Mouse (Mus musculus) forebrain, embryonic 14.5 days (tissue): Measurements from ENCODE around the gene Ankrd6. TPM values are rescaled to one million over a fixed set of nuclear protein-coding genes. Genes with fewer than 3 reads are reported as not detected.

ENCODE experiments used
- ATAC-seq: fragments of 200-750 bp; cut with Nextera tagmentation; 2 replicates; pipeline ENCODE4 v1.8.0; 2017; ENCODE audit warnings: mild to moderate bottlenecking, moderate library complexity
- DNase-seq: peaks from one replicate; pipeline ENCODE4 v3.0.0-alpha.2; 2015; ENCODE audit warnings: low spot score
- H3K27ac ChIP-seq: fragments of 300-500 bp; sonication (generic); 2 replicates; pipeline ENCODE4 v1.5.1; 2014; ENCODE audit warnings: low read depth, mild to moderate bottlenecking, control low read depth, low read length, moderate library complexity
- H3K27me3 ChIP-seq: fragments of 300-500 bp; sonication (generic); replicated peaks from 2 replicates; pipeline ENCODE4 v1.6.1; 2014; ENCODE audit warnings: low read length, control low read depth, mixed read lengths; ENCODE audit not compliant: control insufficient read depth, insufficient read depth
- H3K36me3 ChIP-seq: fragments of 300-500 bp; sonication (generic); 2 replicates; pipeline ENCODE4 v1.6.1; 2014; ENCODE audit warnings: low read length, control low read depth; ENCODE audit not compliant: control insufficient read depth, insufficient read depth
- H3K4me1 ChIP-seq: fragments of 300-500 bp; sonication (generic); 2 replicates; pipeline ENCODE4 v1.6.1; 2014; ENCODE audit warnings: antibody characterized with exemption, low read length, control low read depth; ENCODE audit not compliant: control insufficient read depth, insufficient read depth
- H3K4me2 ChIP-seq: fragments of 300-500 bp; sonication (generic); 2 replicates; pipeline ENCODE4 v1.6.1; 2014; ENCODE audit warnings: mild to moderate bottlenecking, control low read depth, low read length
- H3K4me3 ChIP-seq: fragments of 300-500 bp; sonication (generic); 2 replicates; pipeline ENCODE4 v1.5.1; 2014; ENCODE audit warnings: low read depth, low read length, control low read depth
- H3K9ac ChIP-seq: fragments of 300-500 bp; sonication (generic); 2 replicates; pipeline ENCODE4 v1.6.1; 2014; ENCODE audit warnings: mild to moderate bottlenecking, low read length, control low read depth, moderate library complexity
- H3K9me3 ChIP-seq: fragments of 300-500 bp; sonication (generic); replicated peaks from 2 replicates; pipeline ENCODE4 v1.6.1; 2016; ENCODE audit warnings: low read length, control low read depth, mixed read lengths; ENCODE audit not compliant: control insufficient read depth
- WGBS: fragments of 180-500 bp; shearing (Covaris S2); extraction: QIAGEN DNeasy Blood & Tissue Kit; methylation state at CpG from one replicate; pipeline ENCODE4 v1.1.7; 2014; 5-methylcytosine and 5-hydroxymethylcytosine counted together
- polyA plus RNA-seq: library from polyadenylated mRNA; unstranded; fragments of >200 nt; fragmentation: Nextera tagmentation; extraction: Ambion mirVana; gene quantifications from 2 replicates; pipeline ENCODE4 v1.2.1, GENCODE M21; 2014

Ankrd6 gene
- polyA plus RNA-seq, 1 experiment from 2014 or later: 32.7 TPM

DNA sequence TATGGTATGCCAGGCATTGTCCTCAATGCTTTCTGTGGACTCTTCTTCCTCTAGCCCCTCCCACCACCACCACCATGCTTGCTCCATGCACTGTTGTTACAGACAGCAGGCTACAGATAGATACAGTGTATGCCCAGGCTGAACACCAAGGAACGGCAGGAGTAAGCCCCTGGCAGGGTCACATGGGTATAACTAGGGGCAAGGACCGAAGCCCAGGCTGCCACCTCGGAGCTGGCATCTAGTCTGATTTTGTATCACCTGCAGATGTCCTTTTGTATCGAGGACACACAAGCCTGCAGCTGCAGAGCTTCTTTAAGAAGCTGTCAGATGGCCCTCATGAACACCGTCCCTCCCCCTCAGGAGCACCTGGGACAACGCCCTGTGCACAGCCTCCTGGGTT is 97.8 kb downstream of the Ankrd6 start:
- H3K36me3 ChIP-seq: peaks cover 7% of the 10 kb centered on the region; the same call in 1 of the 2 replicates
- no peak for ATAC-seq
- H3K4me1 ChIP-seq: 0 out of 2 replicates have a peak, but pooled peaks cover 4% of the 10 kb centered on the region
- H3K9ac ChIP-seq: 0 out of 2 replicates have a peak overlapping the region, but pooled peaks have one; percentile 21
- no peak for DNase-seq
- WGBS: 73% methylated on average over 6 of the region's 6 CpGs
- no peaks in the 10 kb centered on the region for H3K27me3 ChIP-seq
- no peak overlapping the region for H3K27ac ChIP-seq
- H3K9me3 ChIP-seq: no peaks in the 10 kb centered on the region
- H3K4me2 ChIP-seq: no peak overlapping the region
- H3K4me3 ChIP-seq: no peak overlapping the region

DNA sequence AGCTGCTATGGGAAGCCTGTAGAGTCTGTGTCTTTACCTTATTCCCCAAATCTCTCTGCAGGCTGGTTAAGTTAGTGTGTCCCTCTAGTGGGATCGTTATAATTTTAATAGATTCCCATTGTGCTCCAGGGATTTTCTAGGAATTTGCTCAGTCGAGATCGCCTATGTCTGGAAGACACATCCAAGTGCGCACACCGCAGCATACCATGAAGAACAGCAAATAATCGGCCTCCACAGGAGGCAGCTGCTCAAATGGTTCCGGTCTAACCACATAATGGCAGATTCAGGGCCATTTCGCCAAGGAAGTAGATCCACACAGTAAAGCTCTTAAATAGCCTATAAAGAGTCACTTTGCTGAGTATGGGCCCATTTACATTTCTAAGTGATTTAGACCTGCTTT is 98.3 kb downstream of the Ankrd6 start:
- ATAC-seq (no peak), DNase-seq (no peak)
- 63% methylated on average over 8 of the region's 8 CpGs for WGBS
- no peaks in the 10 kb centered on the region for H3K9me3 ChIP-seq
- 0 out of 2 replicates have a peak, but pooled peaks cover 4% of the 10 kb centered on the region for H3K4me1 ChIP-seq
- no peaks in the 10 kb centered on the region for H3K27me3 ChIP-seq
- H3K4me2 ChIP-seq: no peak overlapping the region
- H3K36me3 ChIP-seq: 0 out of 2 replicates have a peak, but pooled peaks cover 4% of the 10 kb centered on the region
- no peak overlapping the region for H3K27ac ChIP-seq
- H3K4me3 ChIP-seq: no peak overlapping the region
- H3K9ac ChIP-seq: no peak overlapping the region

DNA sequence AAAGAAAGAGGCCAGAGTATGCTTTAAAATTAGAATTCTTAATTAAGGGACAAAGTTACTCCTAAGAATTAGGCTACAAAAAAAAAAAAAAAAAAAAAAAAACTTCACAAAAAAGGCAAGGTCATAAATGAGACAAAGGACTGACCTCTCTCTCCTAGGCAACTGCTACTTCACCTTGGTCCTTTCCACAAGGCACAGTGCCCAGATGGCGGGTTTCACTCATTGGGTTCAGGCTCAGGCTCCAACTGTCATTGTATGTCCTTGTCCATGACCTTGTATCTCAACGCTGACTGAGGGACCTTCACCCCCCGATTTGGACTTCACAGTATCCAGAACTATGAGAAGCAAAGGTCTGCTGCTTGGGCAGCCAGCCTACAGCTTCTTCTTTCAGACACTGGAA is 112.2 kb downstream of the Ankrd6 start:
- Histone ChIP-seq H3K4me2 (no peak overlapping the region), H3K27ac (no peak overlapping the region), H3K27me3 (no peaks in the 10 kb centered on the region), H3K9ac (no peak overlapping the region), H3K4me3 (no peak overlapping the region), H3K4me1 (no peaks in the 10 kb centered on the region), H3K36me3 (no peaks in the 10 kb centered on the region), H3K9me3 (no peaks in the 10 kb centered on the region)
- ATAC-seq (no peak), DNase-seq (no peak)
- WGBS: 94% methylated on average over 3 of the region's 3 CpGs

DNA sequence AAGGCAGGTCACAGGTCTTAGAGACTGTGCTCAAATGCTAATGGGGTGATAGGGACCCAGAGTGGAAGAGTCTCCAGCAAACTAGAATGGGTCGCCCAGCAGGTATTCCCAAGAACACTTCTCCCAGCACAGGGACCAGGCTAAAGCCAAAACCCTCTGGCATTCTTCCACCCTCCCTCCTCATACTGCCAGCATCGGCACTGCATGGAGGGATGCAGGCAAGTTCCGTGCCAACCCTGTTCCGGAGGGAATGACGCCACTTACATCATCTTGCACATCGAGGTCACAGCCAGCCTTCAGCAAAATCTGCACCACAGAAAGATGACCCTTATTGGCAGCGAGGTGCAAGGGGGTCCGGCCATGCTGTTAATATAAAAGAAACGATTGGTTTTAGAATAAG is 114.6 kb downstream of the Ankrd6 start:
- H3K9me3 ChIP-seq: no peaks in the 10 kb centered on the region
- no peak overlapping the region for H3K9ac ChIP-seq
- DNase-seq: peak; percentile 37
- no peaks in the 10 kb centered on the region for H3K36me3 ChIP-seq
- no peak for ATAC-seq
- no peak overlapping the region for H3K4me3 ChIP-seq
- H3K4me2 ChIP-seq: no peak overlapping the region
- H3K27ac ChIP-seq: no peak overlapping the region
- H3K4me1 ChIP-seq: no peaks in the 10 kb centered on the region
- 80% methylated on average over 9 of the region's 9 CpGs for WGBS
- no peaks in the 10 kb centered on the region for H3K27me3 ChIP-seq

DNA sequence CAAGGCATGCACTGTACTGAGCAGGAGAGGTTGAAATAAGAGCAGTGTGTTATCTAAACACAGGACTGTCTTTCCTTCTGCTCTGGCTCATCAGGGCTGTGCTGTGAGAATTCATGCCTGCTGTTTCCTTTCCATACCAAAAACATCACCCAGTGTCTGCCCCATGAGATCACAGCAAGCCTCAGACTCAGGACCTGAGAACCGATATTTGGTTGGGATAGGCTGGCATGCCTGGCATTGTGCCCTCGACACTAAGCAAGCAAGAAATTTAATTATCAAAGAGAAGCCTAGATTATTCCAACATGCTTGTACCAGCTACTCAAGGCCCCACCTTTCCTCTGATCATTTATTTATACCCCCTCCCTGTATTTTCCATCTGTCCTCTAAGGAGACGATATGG is 116.1 kb downstream of the Ankrd6 start:
- WGBS: 55% methylated on average over 3 of the region's 3 CpGs
- Histone ChIP-seq H3K27me3 (no peaks in the 10 kb centered on the region), H3K4me1 (no peaks in the 10 kb centered on the region), H3K27ac (no peak overlapping the region), H3K4me3 (no peak overlapping the region), H3K4me2 (no peak overlapping the region), H3K36me3 (no peaks in the 10 kb centered on the region), H3K9ac (no peak overlapping the region), H3K9me3 (no peaks in the 10 kb centered on the region)
- no peak for ATAC-seq
- no peak for DNase-seq

DNA sequence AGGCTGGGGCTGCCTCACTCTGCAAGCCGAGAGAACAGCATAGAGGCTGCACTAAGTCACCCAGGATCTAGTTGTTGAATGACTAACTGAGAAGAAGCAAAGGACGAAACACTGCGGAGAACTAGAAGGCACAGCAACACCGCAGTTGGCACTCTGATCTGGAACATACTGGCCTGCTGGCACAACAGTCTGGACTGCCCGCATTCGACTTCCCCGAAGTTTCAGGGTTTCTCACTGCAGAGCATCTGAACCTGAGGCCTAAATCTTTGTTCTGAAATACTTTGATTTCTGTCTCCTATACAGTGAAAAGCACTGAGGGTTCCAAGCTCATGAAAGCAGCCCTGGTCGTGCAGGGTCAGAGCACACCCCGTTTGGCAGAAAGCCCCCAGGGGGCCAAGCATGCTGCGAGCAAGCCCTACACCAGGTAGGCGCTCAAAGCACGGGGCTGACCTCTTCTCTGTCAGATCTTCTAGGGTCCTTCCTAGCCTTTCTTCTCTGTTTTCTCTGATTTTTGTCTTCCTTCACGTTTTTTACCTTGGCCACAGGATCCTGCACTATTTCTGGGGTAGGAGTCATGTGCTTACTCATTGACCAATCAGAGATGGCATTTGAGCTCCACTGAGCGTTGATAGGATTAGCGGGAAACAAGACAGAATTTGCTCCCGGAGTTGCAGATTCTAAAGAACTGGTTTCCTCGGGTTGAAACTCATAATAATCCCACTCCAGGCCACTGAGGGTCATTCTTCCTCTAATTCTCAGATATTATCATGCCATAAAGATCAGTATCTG is 117.0 kb downstream of the Ankrd6 start:
- peak overlapping the region; percentile 30; the same call in 1 of the 2 replicates for H3K9ac ChIP-seq
- DNase-seq (peak; percentile 64), ATAC-seq (peak; percentile 80)
- no peaks in the 10 kb centered on the region for H3K27me3 ChIP-seq
- no peak overlapping the region for H3K27ac ChIP-seq
- WGBS: 48% methylated on average over 17 of the region's 17 CpGs
- H3K4me2 ChIP-seq: peak overlapping the region; percentile 36
- no peaks in the 10 kb centered on the region for H3K9me3 ChIP-seq
- no peaks in the 10 kb centered on the region for H3K4me1 ChIP-seq
- H3K4me3 ChIP-seq: peak overlapping the region; percentile 13; the same call in 1 of the 2 replicates
- no peaks in the 10 kb centered on the region for H3K36me3 ChIP-seq

DNA sequence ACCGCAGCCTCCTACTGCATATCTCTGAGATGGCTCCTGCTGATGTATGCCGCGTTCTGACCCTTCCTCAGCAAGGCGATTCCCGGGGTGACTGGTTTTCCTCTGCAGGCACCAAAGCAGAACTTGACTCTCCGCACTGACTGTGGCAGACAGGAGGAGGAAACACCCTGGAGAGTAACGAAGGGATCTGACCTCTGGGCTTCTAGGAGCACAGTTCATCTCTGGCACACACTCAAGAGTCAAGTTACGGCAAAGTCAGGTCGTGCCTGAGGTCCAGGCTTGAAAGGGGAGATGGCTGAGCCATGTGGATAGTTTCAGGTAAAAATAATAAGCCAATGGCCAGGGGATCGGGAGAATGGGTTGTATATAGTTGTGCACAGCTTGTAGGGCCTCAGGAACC is 121.3 kb downstream of the Ankrd6 start:
- no peak for DNase-seq
- no peaks in the 10 kb centered on the region for H3K27me3 ChIP-seq
- H3K9ac ChIP-seq: no peak overlapping the region
- no peaks in the 10 kb centered on the region for H3K9me3 ChIP-seq
- H3K4me2 ChIP-seq: no peak overlapping the region
- H3K27ac ChIP-seq: no peak overlapping the region
- 87% methylated on average over 10 of the region's 10 CpGs for WGBS
- ATAC-seq: no peak
- H3K4me1 ChIP-seq: peaks cover 8% of the 10 kb centered on the region; the same call in 1 of the 2 replicates
- H3K4me3 ChIP-seq: no peak overlapping the region
- peaks cover 2% of the 10 kb centered on the region; the same call in 1 of the 2 replicates for H3K36me3 ChIP-seq

DNA sequence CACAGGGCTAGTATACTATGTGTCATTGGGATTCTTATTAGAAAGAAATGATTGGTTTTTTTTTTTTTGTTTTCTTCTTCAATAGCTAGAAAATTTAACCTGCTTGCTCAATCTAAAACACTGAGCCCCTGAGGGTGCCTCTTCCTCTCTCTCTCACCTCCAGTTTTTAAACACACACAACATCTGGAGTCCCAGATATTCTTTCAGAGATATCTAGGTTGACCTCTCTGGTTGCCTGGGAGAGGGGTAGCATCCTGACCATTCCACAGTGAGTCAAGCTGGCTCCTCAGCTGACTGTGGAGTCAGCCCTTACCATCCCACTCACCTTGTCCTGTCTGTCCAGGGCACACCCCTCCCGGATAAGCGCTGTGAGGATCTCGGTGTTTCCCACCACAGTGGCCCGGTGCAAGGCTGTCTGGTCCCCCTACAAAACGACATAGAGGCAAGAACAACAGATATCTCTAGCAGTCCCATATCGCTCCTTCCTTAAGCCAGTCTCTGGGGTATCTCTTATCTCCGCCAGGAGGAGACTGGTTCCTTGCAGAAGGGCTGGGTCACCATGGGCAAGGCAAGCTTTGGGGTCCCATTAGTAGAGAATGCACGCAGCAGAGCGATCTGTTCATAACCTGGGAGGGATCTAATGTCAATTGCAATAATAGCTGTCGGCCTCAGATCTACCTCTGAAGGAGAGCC is 122.1 kb downstream of the Ankrd6 start:
- H3K4me1 ChIP-seq: peaks cover 8% of the 10 kb centered on the region; the same call in 1 of the 2 replicates
- peaks cover 5% of the 10 kb centered on the region; the same call in 1 of the 2 replicates for H3K36me3 ChIP-seq
- no peak overlapping the region for H3K9ac ChIP-seq
- DNase-seq (no peak), ATAC-seq (no peak)
- no peaks in the 10 kb centered on the region for H3K27me3 ChIP-seq
- H3K4me3 ChIP-seq: no peak overlapping the region
- no peak overlapping the region for H3K4me2 ChIP-seq
- no peak overlapping the region for H3K27ac ChIP-seq
- no peaks in the 10 kb centered on the region for H3K9me3 ChIP-seq
- WGBS: 92% methylated on average over 10 of the region's 10 CpGs
